Mouse (Mus musculus) cerebellum, adult (tissue): ENCODE measurements around the gene Prss36.
"Not testable (repeated sequence)": the region's sequence is repeated elsewhere in the genome, so short reads cannot be mapped to it uniquely, and the experiment has no call there.

Experiments
- ATAC-seq: cut with Nextera tagmentation; 2 replicates; pipeline ENCODE4 v1.9.2; 2017; ENCODE audit warnings: mild to moderate bottlenecking, moderate library complexity, mixed read lengths; ENCODE audit not compliant: insufficient number of reproducible peaks, low FRiP score, low TSS enrichment

The Prss36 gene

DNA sequence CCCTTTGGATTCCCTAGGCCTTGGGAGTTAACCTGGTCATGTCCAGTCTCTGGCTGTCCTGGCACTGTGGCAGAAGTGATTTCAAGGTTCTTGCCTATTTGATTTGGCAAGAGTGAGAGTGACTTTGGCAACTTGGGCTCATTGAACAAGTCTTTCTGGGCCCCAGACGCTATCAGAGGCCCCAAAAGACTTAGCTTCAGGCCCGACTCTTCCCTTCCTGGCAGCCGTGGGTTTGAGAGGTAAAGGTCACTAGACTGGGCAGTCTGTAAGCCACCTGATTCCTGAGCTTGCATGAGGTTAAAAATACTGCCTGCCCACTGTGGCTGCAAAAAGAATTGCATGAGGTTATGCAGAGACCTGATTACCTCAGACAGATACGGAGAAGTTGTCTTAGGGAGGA lies 37.9 kb downstream of the Prss36 start:
- no peak for ATAC-seq

DNA sequence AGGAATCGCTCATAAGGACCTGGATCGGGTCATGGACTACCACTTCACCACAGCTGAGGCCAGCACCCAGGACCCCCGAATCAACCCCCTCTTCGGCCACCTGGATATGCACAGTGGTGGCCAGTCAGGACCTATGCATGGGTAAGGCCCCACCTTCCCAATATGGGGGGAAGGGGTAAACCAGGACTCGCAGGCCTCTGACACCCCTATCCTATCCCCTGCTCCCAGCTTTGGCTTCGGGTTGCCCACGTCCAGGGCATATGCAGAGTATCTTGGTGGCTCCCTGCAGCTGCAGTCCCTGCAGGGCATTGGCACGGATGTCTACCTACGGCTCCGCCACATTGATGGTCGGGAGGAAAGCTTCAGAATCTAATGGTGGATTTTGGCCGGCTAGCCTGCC lies 38.6 kb downstream of the Prss36 start:
- ATAC-seq, result no peak

DNA sequence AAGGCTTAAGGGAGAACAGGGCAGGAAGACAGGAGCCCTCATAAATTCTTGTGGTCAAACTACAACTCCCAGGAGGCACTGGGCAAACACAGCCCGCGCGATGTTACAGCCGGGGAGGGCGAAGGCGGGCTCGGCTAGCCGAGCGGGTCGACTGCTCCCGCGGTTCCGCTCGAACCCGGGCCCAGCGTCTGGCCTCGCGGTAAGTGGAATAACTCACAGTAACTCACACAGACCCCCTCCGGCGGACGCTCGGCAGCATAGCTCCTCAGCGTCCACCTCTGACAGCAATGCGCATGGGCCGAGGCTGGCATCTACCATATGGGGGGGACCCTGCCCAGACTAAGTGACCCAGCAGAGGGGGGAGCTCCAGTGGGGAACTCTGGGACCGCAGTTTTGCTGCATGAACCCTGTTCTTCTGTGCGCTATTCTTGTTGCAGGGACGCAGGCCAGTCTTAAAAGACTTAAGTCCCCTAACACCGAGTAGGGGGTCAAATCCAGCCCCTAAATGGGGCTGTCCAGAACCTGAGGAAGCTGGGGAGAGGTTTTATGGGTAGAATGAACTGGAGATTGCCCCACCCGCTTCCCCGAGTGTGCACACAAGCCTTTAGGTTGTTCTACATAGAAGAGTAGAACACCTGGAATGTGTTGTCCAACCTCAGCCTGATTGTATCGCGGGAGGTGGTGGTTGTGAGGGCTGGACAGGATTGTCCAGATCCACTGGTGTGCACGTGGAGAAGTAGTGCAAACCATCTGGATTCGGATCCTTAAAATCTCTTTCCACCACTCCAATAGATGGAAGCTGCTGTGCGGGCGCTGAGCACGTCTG lies 42.3 kb downstream of the Prss36 start, which contains the start of gene Bckdk:
Gene Bckdk (plus strand): TSS at position 112 of the 826 bp plus-strand sequence.
- peak; percentile 88 for ATAC-seq

DNA sequence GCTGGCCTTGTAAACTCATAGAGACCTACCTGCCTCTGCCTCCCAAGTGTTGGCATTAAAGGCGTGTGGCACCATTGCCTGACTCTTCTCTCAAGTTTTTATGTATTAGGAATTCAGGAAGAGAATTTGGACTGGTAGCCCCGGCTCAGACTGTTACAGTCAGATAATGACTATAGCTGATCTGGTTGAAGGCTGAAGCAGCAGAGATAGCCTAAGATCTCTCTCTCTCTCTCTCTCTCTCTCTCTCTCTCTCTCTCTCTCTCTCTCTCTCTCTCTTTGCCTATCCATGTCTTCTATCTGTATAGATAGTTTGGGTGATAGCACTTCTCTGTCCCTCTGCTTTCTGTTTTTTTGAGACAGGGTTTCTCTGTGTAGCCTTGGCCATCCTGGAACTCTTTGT lies 44.8 kb downstream of the Prss36 start:
- ATAC-seq, result no peak

DNA sequence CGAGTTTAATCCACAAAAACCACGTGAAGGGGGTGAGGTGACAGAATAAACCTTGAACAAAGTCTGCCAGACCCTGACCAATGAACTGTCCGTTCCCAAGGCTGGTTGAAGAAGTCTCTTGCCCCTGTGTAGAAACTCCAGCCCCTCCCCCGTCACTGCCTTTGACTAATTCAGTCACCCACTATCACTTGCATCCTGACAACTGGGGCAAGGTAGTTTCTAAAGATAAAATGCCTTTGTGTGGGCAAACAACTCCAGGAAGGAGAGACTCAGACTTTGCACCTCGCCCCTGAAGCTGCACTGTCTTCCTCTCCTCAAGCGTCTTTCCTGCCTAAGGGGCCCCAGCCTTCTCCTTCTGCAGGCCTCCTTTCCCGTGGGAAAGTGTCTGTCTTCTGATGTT lies 46.5 kb downstream of the Prss36 start:
- no peak for ATAC-seq

DNA sequence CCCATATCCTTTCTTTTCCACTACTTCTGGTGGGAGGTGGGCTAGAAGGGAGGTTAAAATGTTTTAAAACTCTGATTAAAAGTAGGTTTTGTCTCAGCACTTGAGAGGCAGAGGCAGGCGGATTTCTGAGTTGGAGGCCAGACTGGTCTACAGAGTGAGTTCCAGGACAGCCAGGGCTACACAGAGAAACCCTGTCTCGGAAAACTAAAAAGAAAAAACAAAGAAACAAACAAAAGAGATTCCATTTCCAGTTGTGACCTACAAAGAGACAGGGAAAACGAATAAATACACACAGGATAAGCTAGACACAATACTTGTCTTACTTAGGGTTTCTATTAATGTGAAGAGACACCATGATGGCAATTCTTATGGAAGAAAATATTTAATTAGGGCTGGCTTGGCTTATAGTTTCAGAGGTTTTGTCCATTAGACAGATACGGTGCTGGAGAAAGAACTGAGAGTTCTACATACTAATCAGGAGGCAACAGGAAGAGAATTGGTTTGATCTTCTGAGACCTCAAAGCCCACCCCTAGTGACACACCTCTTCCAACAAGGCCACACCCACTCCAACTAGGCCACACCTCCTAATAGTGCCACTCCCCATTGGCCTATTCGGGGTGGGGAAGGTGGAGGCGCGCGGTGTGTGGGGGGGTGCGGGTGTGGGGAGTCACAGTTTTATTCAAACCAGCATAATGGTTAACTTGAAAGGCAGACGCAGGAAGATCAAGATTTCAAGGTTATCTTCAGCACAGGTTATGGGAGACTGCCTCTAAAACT lies 48.2 kb downstream of the Prss36 start:
- no peak for ATAC-seq

DNA sequence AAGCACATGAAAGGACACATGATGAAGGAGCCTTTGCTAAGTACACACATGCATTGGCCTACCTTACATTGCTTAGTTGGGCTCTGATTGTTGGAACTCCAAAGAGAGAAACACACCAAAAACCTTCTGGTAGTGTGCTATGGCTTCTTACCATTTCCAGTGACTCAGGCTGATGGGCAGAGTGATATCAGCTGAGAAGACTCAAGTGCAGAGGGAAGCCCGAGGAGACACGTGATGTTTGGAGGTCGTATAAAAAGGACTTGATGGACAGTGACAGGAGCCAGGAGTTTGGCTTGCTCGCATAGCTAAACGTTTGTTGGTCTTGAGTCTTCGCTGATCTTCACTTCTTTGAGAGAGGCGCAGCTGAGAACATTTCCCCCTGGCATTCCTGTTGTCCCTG lies 49.0 kb downstream of the Prss36 start:
- ATAC-seq, result no peak

DNA sequence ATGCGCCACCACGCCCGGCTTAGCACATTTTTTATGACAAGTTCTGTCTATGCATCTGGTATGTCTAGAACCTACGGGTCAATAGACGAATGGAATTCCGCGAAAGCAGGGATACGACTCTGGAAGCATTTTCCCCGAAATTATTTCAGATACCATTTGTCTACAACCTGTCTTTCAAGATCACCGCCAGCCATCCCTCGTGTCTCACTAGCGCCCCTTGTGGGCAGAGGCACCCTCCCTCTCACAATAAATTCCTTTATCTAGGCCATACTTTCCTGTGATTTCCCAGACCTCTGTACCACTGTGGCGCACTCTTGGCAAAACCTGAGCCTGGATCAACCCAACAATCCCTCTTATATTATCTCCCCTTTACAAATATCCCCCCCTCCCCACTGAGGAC lies 50.1 kb downstream of the Prss36 start:
- ATAC-seq, result 0 out of 2 replicates have a peak, but pooled peaks have one; percentile 19

DNA sequence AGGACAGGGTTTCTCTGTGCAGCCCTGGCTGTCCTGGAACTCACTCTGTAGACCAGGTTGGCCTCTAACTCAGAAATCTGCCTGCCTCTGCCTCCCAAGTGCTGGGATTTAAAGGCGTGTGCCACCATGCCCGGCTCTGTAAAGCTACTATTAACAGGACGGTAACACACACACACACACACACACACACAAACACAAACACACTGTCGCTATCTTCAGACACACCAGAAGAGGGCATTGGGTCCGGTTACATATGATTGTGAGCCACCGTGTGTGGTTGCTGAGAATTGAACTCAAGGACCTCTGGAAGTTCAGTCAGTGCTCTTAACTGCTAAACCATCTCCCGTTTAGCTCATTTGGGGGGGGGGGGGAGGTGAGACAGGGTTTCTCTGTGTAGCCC lies 50.6 kb downstream of the Prss36 start:
- not testable (repeated sequence) for ATAC-seq

DNA sequence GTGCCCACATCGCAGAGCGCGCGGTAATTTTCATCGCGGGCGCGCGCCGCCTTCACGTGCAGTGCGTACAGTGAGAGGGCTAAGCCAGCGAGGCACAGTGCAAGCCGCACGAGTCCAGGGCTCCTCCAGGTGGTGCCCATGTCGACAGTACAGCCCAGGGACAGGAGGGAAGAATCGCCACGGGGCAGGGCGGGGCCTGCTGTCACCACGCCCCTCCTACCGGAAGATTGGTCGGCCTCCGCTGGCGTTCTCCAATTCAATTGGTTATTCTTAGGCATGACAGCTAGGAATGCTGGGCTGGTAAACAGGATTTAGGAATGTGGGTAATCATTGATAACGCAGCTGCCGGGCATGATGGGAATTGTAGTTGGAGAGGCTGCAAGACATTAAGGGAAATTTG lies 51.1 kb downstream of the Prss36 start, which contains the start of the genes Gm21974 and Vkorc1:
Gene Gm21974 (minus strand): TSS at position 13 of the 400 bp plus-strand sequence.
Gene Vkorc1 (minus strand): TSS at position 176 of the 400 bp plus-strand sequence.
- ATAC-seq, result peak; percentile 96

DNA sequence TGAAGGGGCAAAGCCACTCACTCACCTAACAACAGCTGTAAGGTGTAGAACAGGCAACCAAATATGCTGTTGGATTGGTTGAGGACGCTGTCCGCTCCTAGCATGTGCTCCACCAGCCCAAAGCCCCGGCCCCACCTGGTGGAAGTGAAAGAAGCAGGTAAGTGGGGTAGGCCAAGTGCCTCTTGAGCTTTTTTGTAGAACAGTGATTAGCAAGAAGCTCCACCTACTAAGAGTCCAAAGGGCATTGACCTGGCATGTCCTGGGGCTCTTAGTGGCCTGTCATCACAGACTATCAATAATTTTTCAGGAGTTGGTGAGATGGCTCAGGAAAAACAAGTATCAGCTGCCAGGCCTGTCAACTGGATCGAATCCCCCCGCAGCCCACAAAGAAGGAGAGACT lies 52.0 kb downstream of the Prss36 start:
- ATAC-seq, result no peak

DNA sequence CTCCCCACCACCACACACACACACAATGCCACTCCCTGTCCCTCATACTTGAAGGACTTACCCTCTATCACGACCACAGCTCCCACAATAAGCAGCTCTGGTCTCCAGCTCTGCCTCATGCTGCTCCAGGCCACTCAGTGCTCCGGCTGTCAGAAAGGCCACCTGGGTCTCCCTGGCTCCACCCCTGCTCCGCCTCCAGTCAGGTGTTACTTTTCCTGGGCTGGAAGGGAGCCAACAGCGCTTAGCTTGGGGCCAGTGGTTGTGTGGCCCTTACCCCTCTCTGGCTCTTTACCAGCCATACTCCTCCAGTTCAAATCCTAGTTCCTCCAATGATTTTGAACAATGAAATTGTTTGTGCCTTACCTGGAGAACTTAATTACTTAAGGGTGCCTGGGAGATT lies 55.7 kb downstream of the Prss36 start, which contains the start of gene Prss53:
Gene Prss53 (minus strand): TSS at position 173 of the 400 bp plus-strand sequence.
- ATAC-seq, result no peak

DNA sequence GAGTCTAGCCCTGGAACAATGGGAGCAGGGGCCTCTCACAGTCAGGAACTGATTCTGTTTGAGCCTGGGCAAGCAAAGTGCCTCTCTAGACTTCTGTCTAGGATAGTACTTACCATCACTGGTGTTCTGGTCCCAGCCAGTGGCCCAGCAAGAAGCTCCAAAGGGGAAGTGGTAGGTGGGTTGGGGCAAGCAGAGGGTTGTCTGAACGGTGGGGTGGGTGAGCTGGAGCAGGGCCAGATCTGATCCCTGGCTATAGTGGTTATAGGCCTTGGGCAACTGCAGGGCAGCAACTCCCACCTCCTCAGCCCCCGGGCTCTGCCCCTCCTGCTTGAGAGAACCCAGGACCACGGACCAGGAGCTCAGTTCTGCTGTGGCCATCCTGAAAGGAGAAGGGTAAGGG lies 57.7 kb downstream of the Prss36 start:
- no peak for ATAC-seq

DNA sequence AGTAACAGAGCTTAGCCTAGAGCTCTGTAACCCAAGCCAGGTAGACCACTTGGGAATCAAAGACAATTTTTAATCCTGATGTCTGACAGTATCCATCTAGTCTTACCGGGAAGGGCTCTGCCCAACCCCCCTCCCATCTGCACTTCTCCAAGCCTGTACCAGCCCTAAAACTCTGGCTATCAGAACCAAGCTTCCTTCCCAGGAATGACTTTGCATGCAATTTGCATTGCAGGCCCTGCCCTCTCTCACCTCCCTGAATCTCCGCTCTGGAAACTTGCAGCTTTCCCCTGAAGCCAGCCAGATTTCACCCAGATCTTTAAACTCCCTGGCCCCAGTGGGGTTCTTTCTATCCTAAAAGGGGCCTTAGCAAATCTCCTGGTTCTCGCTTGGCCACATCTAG lies 58.7 kb downstream of the Prss36 start:
- ATAC-seq, result no peak

DNA sequence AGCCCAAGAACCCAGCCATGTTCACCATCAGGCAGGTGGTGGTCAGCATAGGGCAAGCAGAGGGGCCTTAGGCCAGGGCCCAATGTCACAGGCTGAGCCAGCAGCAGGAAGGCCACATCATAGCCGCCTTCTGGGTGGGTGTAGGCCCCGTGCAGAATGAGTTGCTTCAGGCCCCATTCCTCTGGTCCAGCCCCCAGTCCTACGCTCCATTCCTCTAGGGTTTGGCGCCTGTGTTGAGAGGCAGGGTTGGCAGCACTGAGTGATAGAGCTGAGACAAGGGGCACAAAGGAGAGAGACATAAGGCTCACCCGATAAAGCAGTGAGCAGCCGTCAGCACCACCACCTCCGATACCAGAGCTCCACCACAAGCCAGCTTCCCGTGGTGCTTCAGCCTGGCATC lies 59.3 kb downstream of the Prss36 start:
- no peak for ATAC-seq

DNA sequence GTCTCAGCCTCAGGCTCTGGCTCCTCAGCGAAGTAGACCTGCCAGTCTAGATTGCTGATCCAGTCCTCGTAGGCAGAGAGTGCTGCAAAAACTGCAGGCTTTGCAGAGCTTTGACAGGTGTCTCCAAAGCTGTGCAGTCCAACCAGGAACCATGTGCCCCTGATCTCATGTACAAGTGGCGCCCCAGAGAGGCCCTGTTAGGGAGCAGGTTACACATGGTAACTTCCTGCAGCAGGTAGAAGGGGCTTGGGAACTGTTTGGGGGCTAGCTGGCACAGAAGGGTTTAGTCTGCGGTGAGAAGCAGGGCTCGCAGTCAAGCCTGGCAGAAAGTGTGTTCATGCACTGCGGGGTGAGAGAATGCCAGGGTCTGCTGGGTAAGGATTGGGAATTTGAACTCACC lies 60.0 kb downstream of the Prss36 start:
- ATAC-seq, result no peak

DNA sequence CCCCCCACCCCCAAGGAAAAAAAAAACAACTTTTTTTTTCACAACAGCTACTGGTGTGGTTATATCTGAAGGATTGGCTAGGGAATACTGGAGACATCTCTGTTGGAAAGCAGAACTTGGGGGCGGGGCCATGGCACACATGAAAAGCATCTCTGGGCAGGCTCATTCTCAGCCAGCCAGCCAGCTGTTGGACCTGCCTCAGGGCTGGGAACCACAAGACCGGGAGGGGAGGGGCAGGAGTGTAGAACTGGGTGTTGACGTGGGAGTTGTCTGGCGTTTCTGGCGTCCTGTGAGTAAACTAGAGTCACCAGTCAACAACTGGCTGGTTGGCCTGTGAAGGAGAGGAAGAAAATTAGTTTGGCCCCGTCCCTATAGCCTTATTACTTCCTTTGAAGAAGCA lies 60.6 kb downstream of the Prss36 start:
- ATAC-seq, result no peak
